Mouse (Mus musculus) embryo, embryonic 11 days (tissue): ENCODE data around the gene Pax6.

Experiments
- DNase-seq: peaks from one replicate; pipeline ENCODE4 v3.0.0-alpha.2; 2015

Gene Pax6

GRCm38 (mm10) chr2:105684991-105685650, 16.4 kb downstream of the Pax6 start:
- peak; percentile 20 for DNase-seq

- DNase-seq = peak; percentile 5
Measured at GRCm38 (mm10) chr2:105685651-105686050, 17.0 kb downstream of the Pax6 start.

GRCm38 (mm10) chr2:105686363-105687316, 17.9 kb downstream of the Pax6 start:
- DNase-seq = peak; percentile 21

GRCm38 (mm10) chr2:105687317-105687991, 18.8 kb downstream of the Pax6 start:
- DNase-seq = peak; percentile 76

- DNase-seq = peak; percentile 47
Measured at GRCm38 (mm10) chr2:105688011-105688410, 19.3 kb downstream of the Pax6 start.

GRCm38 (mm10) chr2:105688436-105689303, 20.0 kb downstream of the Pax6 start:
- DNase-seq = peak; percentile 56

- peak; percentile 74 for DNase-seq
Measured at GRCm38 (mm10) chr2:105689304-105689770, 20.6 kb downstream of the Pax6 start.

- DNase-seq = peak; percentile 79
Measured at GRCm38 (mm10) chr2:105689771-105690639, 21.3 kb downstream of the Pax6 start.

GRCm38 (mm10) chr2:105691296-105691695, 22.6 kb downstream of the Pax6 start:
- DNase-seq = peak; percentile 30

- DNase-seq = no peak
Measured at GRCm38 (mm10) chr2:105697741-105698140, 29.0 kb downstream of the Pax6 start.

GRCm38 (mm10) chr2:105698631-105699030, 29.9 kb downstream of the Pax6 start:
- no peak for DNase-seq

- no peak for DNase-seq
Measured at GRCm38 (mm10) chr2:105701781-105702180, 33.1 kb downstream of the Pax6 start.

GRCm38 (mm10) chr2:105702586-105702985, 33.9 kb downstream of the Pax6 start:
- DNase-seq = no peak

- DNase-seq = no peak
Measured at GRCm38 (mm10) chr2:105705320-105705719, 36.6 kb downstream of the Pax6 start.

GRCm38 (mm10) chr2:105709126-105709525, 40.4 kb downstream of the Pax6 start:
- DNase-seq = no peak

GRCm38 (mm10) chr2:105710511-105710910, 41.8 kb downstream of the Pax6 start:
- peak; percentile 28 for DNase-seq

GRCm38 (mm10) chr2:105715409-105716115, 46.9 kb downstream of the Pax6 start:
- DNase-seq = no peak

- no peak for DNase-seq
Measured at GRCm38 (mm10) chr2:105726657-105727056, 58.0 kb downstream of the Pax6 start.

GRCm38 (mm10) chr2:105730704-105731103, 62.0 kb downstream of the Pax6 start:
- no peak for DNase-seq

- DNase-seq = no peak
Measured at GRCm38 (mm10) chr2:105736166-105736565, 67.5 kb downstream of the Pax6 start.
